Mouse (Mus musculus) brain, embryonic 14.5 days (tissue): ENCODE data around the gene Wipf2.
A peak's percentile ranks its signal among the peaks of the same experiment; 100 is the strongest.

Experiments
- CTCF ChIP-seq: fragments of 200-500 bp; IDR thresholded peaks from 2 replicates; pipeline ENCODE4 v1.5.1; 2012; ENCODE audit warnings: inconsistent platforms, mild to moderate bottlenecking, moderate library complexity, borderline replicate concordance; ENCODE audit not compliant: insufficient read depth, insufficient read length; ENCODE audit errors: extremely low read depth
- POLR2A ChIP-seq: fragments of 200-500 bp; IDR thresholded peaks from 2 replicates; pipeline ENCODE4 v1.6.1; 2012; ENCODE audit warnings: mild to moderate bottlenecking, inconsistent platforms, borderline replicate concordance; ENCODE audit not compliant: poor library complexity, insufficient read depth, insufficient read length, severe bottlenecking; ENCODE audit errors: extremely low read depth

- TF ChIP-seq POLR2A (peak; percentile 48; the same call in 1 of the 2 replicates), CTCF (no peak)
Observed at GRCm38 (mm10) chr11:98836651-98837141, 26.7 kb upstream of the Wipf2 start, which contains the start of gene Rapgefl1.
